Mouse (Mus musculus) midbrain, embryonic 13.5 days (tissue): ENCODE data around the gene Atp6v0d1. TPM values are rescaled to one million over a fixed set of nuclear protein-coding genes. Genes with fewer than 3 reads are reported as not detected.

ENCODE experiments used
- ATAC-seq: fragments of 200-750 bp; cut with Nextera tagmentation; 2 replicates; pipeline ENCODE4 v1.8.0; 2017; ENCODE audit warnings: mild to moderate bottlenecking, moderate TSS enrichment, moderate library complexity
- H3K27ac ChIP-seq: fragments of 300-500 bp; sonication (generic); 2 replicates; pipeline ENCODE4 v1.5.1; 2015; ENCODE audit warnings: inconsistent platforms, mild to moderate bottlenecking, moderate library complexity
- H3K27me3 ChIP-seq: fragments of 300-500 bp; sonication (generic); 2 replicates; pipeline ENCODE4 v1.6.1; 2015; ENCODE audit warnings: mild to moderate bottlenecking, inconsistent platforms
- H3K36me3 ChIP-seq: fragments of 300-500 bp; sonication (generic); 2 replicates; pipeline ENCODE4 v1.6.1; 2015; ENCODE audit warnings: mild to moderate bottlenecking, inconsistent platforms
- H3K4me1 ChIP-seq: fragments of 300-500 bp; sonication (generic); replicated peaks from 2 replicates; pipeline ENCODE4 v1.6.1; 2015; ENCODE audit warnings: inconsistent platforms
- H3K4me2 ChIP-seq: fragments of 300-500 bp; sonication (generic); replicated peaks from 2 replicates; pipeline ENCODE4 v1.6.1; 2015; ENCODE audit warnings: moderate library complexity, mild to moderate bottlenecking, inconsistent platforms
- H3K4me3 ChIP-seq: fragments of 300-500 bp; sonication (generic); replicated peaks from 2 replicates; pipeline ENCODE4 v1.5.1; 2015; ENCODE audit warnings: mild to moderate bottlenecking, inconsistent platforms
- H3K9ac ChIP-seq: fragments of 300-500 bp; sonication (generic); replicated peaks from 2 replicates; pipeline ENCODE4 v1.6.1; 2015; ENCODE audit warnings: mild to moderate bottlenecking, inconsistent platforms
- H3K9me3 ChIP-seq: fragments of 300-500 bp; sonication (generic); 2 replicates; pipeline ENCODE4 v1.6.1; 2016; ENCODE audit warnings: mild to moderate bottlenecking, inconsistent platforms
- WGBS: fragments of 180-500 bp; shearing (Covaris S2); methylation state at CpG from one replicate; pipeline ENCODE4 v1.1.7; 2015; 5-methylcytosine and 5-hydroxymethylcytosine counted together
- polyA plus RNA-seq: library from polyadenylated mRNA; unstranded; fragments of >200 nt; fragmentation: Nextera tagmentation; extraction: Ambion mirVana; gene quantifications from 2 replicates; pipeline ENCODE4 v1.2.1, GENCODE M21; 2015

The Atp6v0d1 gene
- polyA plus RNA-seq, 1 experiment from 2014 or later: 177 TPM

- Histone ChIP-seq H3K4me3 (no peak overlapping the region), H3K4me2 (no peak overlapping the region), H3K4me1 (peaks cover 17% of the 10 kb centered on the region), H3K9me3 (no peaks in the 10 kb centered on the region), H3K27me3 (no peaks in the 10 kb centered on the region), H3K36me3 (peaks cover 59% of the 10 kb centered on the region), H3K9ac (no peak overlapping the region), H3K27ac (no peak overlapping the region)
- 65% methylated on average over 2 of the region's 2 CpGs for WGBS
- no peak for ATAC-seq
Measured at GRCm38 (mm10) chr8:105531774-105532173, 34.1 kb downstream of the Atp6v0d1 start.

GRCm38 (mm10) chr8:105529271-105529670 is 36.6 kb downstream of the Atp6v0d1 start:
- H3K9ac ChIP-seq: no peak overlapping the region
- 79% methylated on average over 3 of the region's 3 CpGs for WGBS
- H3K9me3 ChIP-seq: no peaks in the 10 kb centered on the region
- H3K4me1 ChIP-seq: peaks cover 17% of the 10 kb centered on the region
- ATAC-seq: no peak
- H3K27ac ChIP-seq: no peak overlapping the region
- no peaks in the 10 kb centered on the region for H3K27me3 ChIP-seq
- no peak overlapping the region for H3K4me2 ChIP-seq
- peaks cover 53% of the 10 kb centered on the region for H3K36me3 ChIP-seq
- no peak overlapping the region for H3K4me3 ChIP-seq

GRCm38 (mm10) chr8:105528206-105528605 is 37.6 kb downstream of the Atp6v0d1 start:
- 97% methylated on average over 1 of the region's 1 CpGs for WGBS
- ATAC-seq: no peak
- peaks cover 61% of the 10 kb centered on the region for H3K36me3 ChIP-seq
- H3K4me3 ChIP-seq: no peak overlapping the region
- H3K4me2 ChIP-seq: no peak overlapping the region
- H3K9ac ChIP-seq: no peak overlapping the region
- peaks cover 11% of the 10 kb centered on the region for H3K4me1 ChIP-seq
- no peaks in the 10 kb centered on the region for H3K27me3 ChIP-seq
- no peak overlapping the region for H3K27ac ChIP-seq
- no peaks in the 10 kb centered on the region for H3K9me3 ChIP-seq

GRCm38 (mm10) chr8:105527110-105527509 is 38.7 kb downstream of the Atp6v0d1 start:
- no peak for ATAC-seq
- H3K4me1 ChIP-seq: 0 out of 2 replicates have a peak, but pooled peaks cover 14% of the 10 kb centered on the region
- H3K4me2 ChIP-seq: no peak overlapping the region
- H3K36me3 ChIP-seq: peaks cover 72% of the 10 kb centered on the region
- no peak overlapping the region for H3K27ac ChIP-seq
- no peak overlapping the region for H3K4me3 ChIP-seq
- no peaks in the 10 kb centered on the region for H3K9me3 ChIP-seq
- H3K27me3 ChIP-seq: no peaks in the 10 kb centered on the region
- 87% methylated on average over 2 of the region's 2 CpGs for WGBS
- H3K9ac ChIP-seq: no peak overlapping the region

- H3K27me3 ChIP-seq: peaks cover 2% of the 10 kb centered on the region
- H3K4me3 ChIP-seq: no peak overlapping the region
- no peaks in the 10 kb centered on the region for H3K9me3 ChIP-seq
- 86% methylated on average over 9 of the region's 9 CpGs for WGBS
- H3K4me1 ChIP-seq: peaks cover 45% of the 10 kb centered on the region
- no peak for ATAC-seq
- H3K4me2 ChIP-seq: no peak overlapping the region
- H3K27ac ChIP-seq: no peak overlapping the region
- peaks cover 46% of the 10 kb centered on the region for H3K36me3 ChIP-seq
- no peak overlapping the region for H3K9ac ChIP-seq
Measured at GRCm38 (mm10) chr8:105522890-105523289, 43.0 kb downstream of the Atp6v0d1 start.

GRCm38 (mm10) chr8:105521995-105522769 is 43.7 kb downstream of the Atp6v0d1 start:
- Histone ChIP-seq H3K36me3 (peaks cover 44% of the 10 kb centered on the region), H3K27me3 (peaks cover 9% of the 10 kb centered on the region), H3K4me3 (no peak overlapping the region), H3K9ac (no peak overlapping the region), H3K4me1 (peaks cover 52% of the 10 kb centered on the region), H3K9me3 (no peaks in the 10 kb centered on the region), H3K27ac (no peak overlapping the region; the same call in 1 of the 2 replicates), H3K4me2 (no peak overlapping the region)
- ATAC-seq: no peak
- WGBS: 88% methylated on average over 21 of the region's 21 CpGs

- 0% methylated on average over 3 of the region's 3 CpGs for WGBS
- peaks cover 60% of the 10 kb centered on the region for H3K4me1 ChIP-seq
- H3K4me2 ChIP-seq: peak overlapping the region; percentile 94
- H3K36me3 ChIP-seq: peaks cover 38% of the 10 kb centered on the region
- ATAC-seq: peak; percentile 46
- peak overlapping the region; percentile 63 for H3K27ac ChIP-seq
- H3K27me3 ChIP-seq: peaks cover 18% of the 10 kb centered on the region
- H3K4me3 ChIP-seq: no peak overlapping the region
- H3K9ac ChIP-seq: 0 out of 2 replicates have a peak overlapping the region, but pooled peaks have one; percentile 24
- no peaks in the 10 kb centered on the region for H3K9me3 ChIP-seq
Measured at GRCm38 (mm10) chr8:105521061-105521460, 44.8 kb downstream of the Atp6v0d1 start.

GRCm38 (mm10) chr8:105520521-105520920 is 45.3 kb downstream of the Atp6v0d1 start:
- H3K9me3 ChIP-seq: no peaks in the 10 kb centered on the region
- peaks cover 61% of the 10 kb centered on the region for H3K4me1 ChIP-seq
- peak overlapping the region; percentile 63 for H3K27ac ChIP-seq
- H3K4me3 ChIP-seq: 0 out of 2 replicates have a peak overlapping the region, but pooled peaks have one; percentile 61
- H3K9ac ChIP-seq: no peak overlapping the region
- H3K4me2 ChIP-seq: peak overlapping the region; percentile 94
- H3K27me3 ChIP-seq: peaks cover 18% of the 10 kb centered on the region
- no peak for ATAC-seq
- H3K36me3 ChIP-seq: peaks cover 37% of the 10 kb centered on the region
- WGBS: 18% methylated on average over 5 of the region's 5 CpGs

GRCm38 (mm10) chr8:105519591-105519990 is 46.3 kb downstream of the Atp6v0d1 start:
- ATAC-seq: no peak
- peak overlapping the region; percentile 82 for H3K9ac ChIP-seq
- H3K9me3 ChIP-seq: no peaks in the 10 kb centered on the region
- H3K4me3 ChIP-seq: peak overlapping the region; percentile 61
- H3K4me1 ChIP-seq: peaks cover 61% of the 10 kb centered on the region
- peaks cover 28% of the 10 kb centered on the region for H3K36me3 ChIP-seq
- peak overlapping the region; percentile 94 for H3K4me2 ChIP-seq
- peak overlapping the region; percentile 71; the same call in 1 of the 2 replicates for H3K27ac ChIP-seq
- peaks cover 25% of the 10 kb centered on the region for H3K27me3 ChIP-seq
- 0% methylated on average over 2 of the region's 2 CpGs for WGBS

GRCm38 (mm10) chr8:105518436-105519313 is 47.2 kb downstream of the Atp6v0d1 start, which contains the start of gene Hsd11b2:
Gene Hsd11b2, plus strand, starts transcription at chr8:105518755.
- ATAC-seq: peak; percentile 67
- Histone ChIP-seq H3K4me3 (peak within 1 kb of the TSS; percentile 61), H3K27me3 (peaks cover 26% of the 10 kb centered on the region), H3K4me1 (peaks cover 61% of the 10 kb centered on the region), H3K9ac (peak within 1 kb of the TSS; percentile 82), H3K4me2 (peak within 1 kb of the TSS; percentile 94), H3K36me3 (peaks cover 18% of the 10 kb centered on the region), H3K9me3 (no peaks in the 10 kb centered on the region), H3K27ac (peak within 1 kb of the TSS; percentile 71)
- WGBS: under 1% methylated on average over 67 of the region's 68 CpGs

GRCm38 (mm10) chr8:105517346-105517745 is 48.5 kb downstream of the Atp6v0d1 start:
- Histone ChIP-seq H3K27ac (no peak overlapping the region), H3K4me1 (peaks cover 58% of the 10 kb centered on the region), H3K27me3 (peaks cover 26% of the 10 kb centered on the region), H3K4me3 (no peak overlapping the region), H3K9me3 (no peaks in the 10 kb centered on the region), H3K9ac (no peak overlapping the region), H3K4me2 (no peak overlapping the region), H3K36me3 (peaks cover 6% of the 10 kb centered on the region)
- WGBS: 49% methylated on average over 8 of the region's 8 CpGs
- ATAC-seq: no peak
